Mouse (Mus musculus): ENCODE measurements around the gene Mtfmt.

GRCm38 (mm10) chr9:65407327-65407726 is 28.3 kb upstream of the Mtfmt start:
- TF ChIP-seq CTCF (IDR thresholded peaks at IDR 0.05; ENCODE audit: borderline replicate concordance, insufficient read depth, low read depth, low read length) (no peak), POLR2A (IDR thresholded peaks at IDR 0.05; ENCODE audit: borderline replicate concordance, insufficient read depth, low read length) (no peak)

Measured in cerebellum, adult 2 months (tissue).